Mouse (Mus musculus): ENCODE results near the gene Syt1.

Gene Syt1

GRCm38 (mm10) chr10:108579396-108579795, 431.4 kb downstream of the Syt1 start:
- no peak for DNase-seq (ENCODE audit: low spot score in 2 of 2)

GRCm38 (mm10) chr10:108577611-108578010, 433.2 kb downstream of the Syt1 start:
- DNase-seq (ENCODE audit: low spot score in 2 of 2), result no peak

- DNase-seq (ENCODE audit: low spot score in 2 of 2), result no peak
Observed at GRCm38 (mm10) chr10:108572764-108573163, 438.0 kb downstream of the Syt1 start.

GRCm38 (mm10) chr10:108571104-108571503, 439.7 kb downstream of the Syt1 start:
- DNase-seq (ENCODE audit: low spot score in 2 of 2), result no peak

GRCm38 (mm10) chr10:108569568-108570139, 441.1 kb downstream of the Syt1 start:
- DNase-seq (ENCODE audit: low spot score in 2 of 2), result no peak

- DNase-seq (ENCODE audit: low spot score in 2 of 2), result no peak
Observed at GRCm38 (mm10) chr10:108568925-108569324, 441.9 kb downstream of the Syt1 start.

- no peak for DNase-seq (ENCODE audit: low spot score in 2 of 2)
Observed at GRCm38 (mm10) chr10:108568136-108568535, 442.6 kb downstream of the Syt1 start.

- DNase-seq (ENCODE audit: low spot score in 2 of 2), result no peak
Observed at GRCm38 (mm10) chr10:108567456-108567855, 443.3 kb downstream of the Syt1 start.

- DNase-seq (ENCODE audit: low spot score in 2 of 2), result no peak
Observed at GRCm38 (mm10) chr10:108559607-108559908, 451.2 kb downstream of the Syt1 start.

- DNase-seq (ENCODE audit: low spot score in 2 of 2), result no peak
Observed at GRCm38 (mm10) chr10:108558812-108559606, 451.8 kb downstream of the Syt1 start.

GRCm38 (mm10) chr10:108552544-108552943, 458.2 kb downstream of the Syt1 start:
- DNase-seq (ENCODE audit: low spot score in 2 of 2), result no peak

GRCm38 (mm10) chr10:108545715-108546114, 465.1 kb downstream of the Syt1 start:
- DNase-seq (ENCODE audit: low spot score in 2 of 2), result no peak

- no peak for DNase-seq (ENCODE audit: low spot score in 2 of 2)
Observed at GRCm38 (mm10) chr10:108541555-108541954, 469.2 kb downstream of the Syt1 start.

- DNase-seq (ENCODE audit: low spot score in 2 of 2), result no peak
Observed at GRCm38 (mm10) chr10:108538546-108538945, 472.2 kb downstream of the Syt1 start.

- no peak for DNase-seq (ENCODE audit: low spot score in 2 of 2)
Observed at GRCm38 (mm10) chr10:108537641-108538040, 473.1 kb downstream of the Syt1 start.

GRCm38 (mm10) chr10:108535922-108536321, 474.9 kb downstream of the Syt1 start:
- no peak for DNase-seq (ENCODE audit: low spot score in 2 of 2)

- no peak for DNase-seq (ENCODE audit: low spot score in 2 of 2)
Observed at GRCm38 (mm10) chr10:108534112-108534511, 476.7 kb downstream of the Syt1 start.

GRCm38 (mm10) chr10:108532916-108533315, 477.9 kb downstream of the Syt1 start:
- no peak for DNase-seq (ENCODE audit: low spot score in 2 of 2)

- no peak for DNase-seq (ENCODE audit: low spot score in 2 of 2)
Observed at GRCm38 (mm10) chr10:108532283-108532682, 478.5 kb downstream of the Syt1 start.

GRCm38 (mm10) chr10:108531641-108532040, 479.1 kb downstream of the Syt1 start:
- no peak for DNase-seq (ENCODE audit: low spot score in 2 of 2)

GRCm38 (mm10) chr10:108531111-108531510, 479.7 kb downstream of the Syt1 start:
- DNase-seq (ENCODE audit: low spot score in 2 of 2), result no peak

GRCm38 (mm10) chr10:108528338-108528737, 482.4 kb downstream of the Syt1 start:
- DNase-seq (ENCODE audit: low spot score in 2 of 2), result peak in 1 of 2 experiments; percentile 52

- DNase-seq (ENCODE audit: low spot score in 2 of 2), result no peak
Observed at GRCm38 (mm10) chr10:108525506-108525905, 485.3 kb downstream of the Syt1 start.
